Mouse (Mus musculus) forebrain, postnatal 0 days (tissue): ENCODE results near the gene Gadd45gip1. TPM values are rescaled to one million over a fixed set of nuclear protein-coding genes. Genes with fewer than 3 reads are reported as not detected.
A peak's percentile ranks its signal among the peaks of the same experiment; 100 is the strongest.

Experiments used
- ATAC-seq: fragments of 200-750 bp; cut with Nextera tagmentation; 2 replicates; pipeline ENCODE4 v1.8.0; 2017; ENCODE audit warnings: mild to moderate bottlenecking, moderate library complexity
- DNase-seq: peaks from one replicate; pipeline ENCODE4 v3.0.0-alpha.2; 2015
- H3K27ac ChIP-seq: fragments of 300-500 bp; sonication (generic); 2 replicates; pipeline ENCODE4 v1.5.1; 2014; ENCODE audit warnings: low read depth, mild to moderate bottlenecking, antibody characterized with exemption, low read length, moderate library complexity, mixed read lengths
- H3K27me3 ChIP-seq: fragments of 300-500 bp; sonication (generic); 2 replicates; pipeline ENCODE4 v1.6.1; 2014; ENCODE audit warnings: mild to moderate bottlenecking, low read length, mixed read lengths; ENCODE audit not compliant: insufficient read depth
- H3K36me3 ChIP-seq: fragments of 300-500 bp; sonication (generic); 2 replicates; pipeline ENCODE4 v1.6.1; 2014; ENCODE audit warnings: mild to moderate bottlenecking, moderate library complexity; ENCODE audit not compliant: insufficient read depth
- H3K4me1 ChIP-seq: fragments of 300-500 bp; sonication (generic); 2 replicates; pipeline ENCODE4 v1.6.1; 2014; ENCODE audit warnings: antibody characterized with exemption; ENCODE audit not compliant: insufficient read depth
- H3K4me2 ChIP-seq: fragments of 300-500 bp; sonication (generic); 2 replicates; pipeline ENCODE4 v1.6.1; 2014; ENCODE audit warnings: low read depth, mild to moderate bottlenecking, moderate library complexity
- H3K4me3 ChIP-seq: fragments of 300-500 bp; sonication (generic); 2 replicates; pipeline ENCODE4 v1.5.1; 2014; ENCODE audit warnings: low read depth, low read length, mixed read lengths
- H3K9ac ChIP-seq: fragments of 300-500 bp; sonication (generic); 2 replicates; pipeline ENCODE4 v1.6.1; 2014; ENCODE audit warnings: mild to moderate bottlenecking
- H3K9me3 ChIP-seq: fragments of 300-500 bp; sonication (generic); 2 replicates; pipeline ENCODE4 v1.6.1; 2016; ENCODE audit warnings: low read length
- CTCF ChIP-seq: sonication (generic); IDR thresholded peaks from 2 replicates; pipeline ENCODE4 v1.5.1; 2016; ENCODE audit warnings: antibody characterized with exemption, control low read depth, low read depth
- WGBS: fragments of 180-500 bp; shearing (Covaris S2); extraction: QIAGEN DNeasy Blood & Tissue Kit; methylation state at CpG from one replicate; pipeline ENCODE4 v1.1.7; 2014; 5-methylcytosine and 5-hydroxymethylcytosine counted together
- polyA plus RNA-seq: library from polyadenylated mRNA; unstranded; fragments of >200 nt; fragmentation: Nextera tagmentation; extraction: Ambion mirVana; gene quantifications from 2 replicates; pipeline ENCODE4 v1.2.1, GENCODE M21; 2015
- total RNA-seq: library from RNA; depleted of rRNA; stranded (reverse); fragments of >200 nt; gene quantifications from 2 replicates; pipeline ENCODE4 v1.2.3, GENCODE M21; 2014

The Gadd45gip1 gene
- total and polyA plus RNA-seq, 2 experiments from 2014 or later: 24.7 to 36.7 TPM

- H3K27me3 ChIP-seq: no peaks in the 10 kb centered on the region; the same call in 1 of the 2 replicates
- ATAC-seq: no peak
- H3K36me3 ChIP-seq: no peaks in the 10 kb centered on the region
- peak overlapping the region; percentile 57 for H3K4me2 ChIP-seq
- H3K27ac ChIP-seq: peak overlapping the region; percentile 95
- WGBS: 24% methylated on average over 11 of the region's 11 CpGs
- H3K9me3 ChIP-seq: no peaks in the 10 kb centered on the region
- peak overlapping the region; percentile 70 for H3K9ac ChIP-seq
- H3K4me3 ChIP-seq: peak overlapping the region; percentile 19
- no peak for TF ChIP-seq CTCF
- DNase-seq: no peak
- peaks cover 38% of the 10 kb centered on the region for H3K4me1 ChIP-seq
These were observed 45.9 kb upstream of the Gadd45gip1 start for GRCm38 (mm10) chr8:84785506-84785755.

GRCm38 (mm10) chr8:84785756-84786677, 45.3 kb upstream of the Gadd45gip1 start:
- Histone ChIP-seq H3K27me3 (no peaks in the 10 kb centered on the region; the same call in 1 of the 2 replicates), H3K9me3 (no peaks in the 10 kb centered on the region), H3K36me3 (no peaks in the 10 kb centered on the region), H3K27ac (peak overlapping the region; percentile 95), H3K9ac (peak overlapping the region; percentile 70), H3K4me3 (no peak overlapping the region), H3K4me2 (peak overlapping the region; percentile 57), H3K4me1 (peaks cover 38% of the 10 kb centered on the region)
- ATAC-seq (peak; percentile 49), DNase-seq (peak; percentile 69)
- WGBS: 16% methylated on average over 38 of the region's 38 CpGs
- TF ChIP-seq CTCF: no peak

- Histone ChIP-seq H3K27me3 (no peaks in the 10 kb centered on the region; the same call in 1 of the 2 replicates), H3K9me3 (no peaks in the 10 kb centered on the region), H3K4me3 (no peak overlapping the region), H3K4me1 (peaks cover 34% of the 10 kb centered on the region), H3K4me2 (peak overlapping the region; percentile 57), H3K27ac (peak overlapping the region; percentile 95), H3K9ac (peak overlapping the region; percentile 70), H3K36me3 (no peaks in the 10 kb centered on the region)
- no peak for ATAC-seq
- 26% methylated on average over 11 of the region's 11 CpGs for WGBS
- no peak for DNase-seq
- no peak for TF ChIP-seq CTCF
These were observed 44.4 kb upstream of the Gadd45gip1 start for GRCm38 (mm10) chr8:84786801-84787467.

GRCm38 (mm10) chr8:84787523-84788302, 43.6 kb upstream of the Gadd45gip1 start:
- H3K27me3 ChIP-seq: no peaks in the 10 kb centered on the region; the same call in 1 of the 2 replicates
- H3K36me3 ChIP-seq: no peaks in the 10 kb centered on the region
- 32% methylated on average over 14 of the region's 14 CpGs for WGBS
- no peak for TF ChIP-seq CTCF
- H3K4me1 ChIP-seq: peaks cover 38% of the 10 kb centered on the region
- H3K4me2 ChIP-seq: 0 out of 2 replicates have a peak overlapping the region, but pooled peaks have one; percentile 57
- no peaks in the 10 kb centered on the region for H3K9me3 ChIP-seq
- peak overlapping the region; percentile 95 for H3K27ac ChIP-seq
- ATAC-seq: peak; percentile 60
- DNase-seq: peak; percentile 80
- no peak overlapping the region for H3K4me3 ChIP-seq
- H3K9ac ChIP-seq: peak overlapping the region; percentile 70

GRCm38 (mm10) chr8:84788896-84789295, 42.4 kb upstream of the Gadd45gip1 start:
- Histone ChIP-seq H3K27me3 (no peaks in the 10 kb centered on the region; the same call in 1 of the 2 replicates), H3K4me3 (no peak overlapping the region), H3K9ac (no peak overlapping the region), H3K36me3 (no peaks in the 10 kb centered on the region), H3K4me2 (peak overlapping the region; percentile 27; the same call in 1 of the 2 replicates), H3K27ac (peak overlapping the region; percentile 95), H3K9me3 (no peaks in the 10 kb centered on the region), H3K4me1 (peaks cover 38% of the 10 kb centered on the region)
- no peak for TF ChIP-seq CTCF
- 11% methylated on average over 11 of the region's 11 CpGs for WGBS
- DNase-seq (peak; percentile 73), ATAC-seq (no peak)

GRCm38 (mm10) chr8:84789345-84789744, 42.0 kb upstream of the Gadd45gip1 start:
- peak overlapping the region; percentile 27 for H3K4me2 ChIP-seq
- peak overlapping the region; percentile 95 for H3K27ac ChIP-seq
- H3K27me3 ChIP-seq: no peaks in the 10 kb centered on the region; the same call in 1 of the 2 replicates
- TF ChIP-seq CTCF: no peak
- peaks cover 39% of the 10 kb centered on the region for H3K4me1 ChIP-seq
- H3K9me3 ChIP-seq: no peaks in the 10 kb centered on the region
- no peak for ATAC-seq
- H3K4me3 ChIP-seq: no peak overlapping the region
- H3K9ac ChIP-seq: no peak overlapping the region
- peak; percentile 48 for DNase-seq
- H3K36me3 ChIP-seq: no peaks in the 10 kb centered on the region
- WGBS: 25% methylated on average over 5 of the region's 5 CpGs
